Mouse (Mus musculus) lung, adult 2 months (tissue): Measurements from ENCODE around the gene Ermn. TPM values are rescaled to one million over a fixed set of nuclear protein-coding genes. Genes with fewer than 3 reads are reported as not detected.

Experiments used
- DNase-seq: peaks from one replicate; pipeline ENCODE4 v3.0.0; 2022
- H3K4me1 ChIP-seq: fragments of 200-500 bp; 2 replicates; pipeline ENCODE4 v1.6.1; 2011; ENCODE audit warnings: low read length; ENCODE audit not compliant: control insufficient read depth, insufficient read depth
- H3K4me3 ChIP-seq: fragments of 200-500 bp; replicated peaks from 2 replicates; pipeline ENCODE3; 2011; ENCODE audit warnings: low read depth, mild to moderate bottlenecking, control low read depth, low read length; ENCODE audit errors: extremely low read depth
- CTCF ChIP-seq: fragments of 200-500 bp; IDR thresholded peaks from 2 replicates; pipeline ENCODE4 v1.5.1; 2011; ENCODE audit warnings: mild to moderate bottlenecking, low read length, control low read depth; ENCODE audit not compliant: insufficient read depth
- POLR2A ChIP-seq: fragments of 200-500 bp; IDR thresholded peaks from 2 replicates; pipeline ENCODE4 v1.6.1; 2011; ENCODE audit warnings: low read depth, mild to moderate bottlenecking, control low read depth, low read length, borderline replicate concordance; ENCODE audit errors: extremely low read depth
- WGBS: fragments of 180-500 bp; shearing (Covaris S2); methylation state at CpG from one replicate; pipeline ENCODE4 v1.1.7; 2018; 5-methylcytosine and 5-hydroxymethylcytosine counted together
- polyA plus RNA-seq: library from polyadenylated mRNA; depleted of rRNA; stranded (reverse); fragments of >200 nt; gene quantifications from 2 replicates; pipeline ENCODE4 v1.2.3, GENCODE M21; 2012; rRNA removed

Ermn gene
- polyA plus RNA-seq, 1 experiment = not detected

DNA sequence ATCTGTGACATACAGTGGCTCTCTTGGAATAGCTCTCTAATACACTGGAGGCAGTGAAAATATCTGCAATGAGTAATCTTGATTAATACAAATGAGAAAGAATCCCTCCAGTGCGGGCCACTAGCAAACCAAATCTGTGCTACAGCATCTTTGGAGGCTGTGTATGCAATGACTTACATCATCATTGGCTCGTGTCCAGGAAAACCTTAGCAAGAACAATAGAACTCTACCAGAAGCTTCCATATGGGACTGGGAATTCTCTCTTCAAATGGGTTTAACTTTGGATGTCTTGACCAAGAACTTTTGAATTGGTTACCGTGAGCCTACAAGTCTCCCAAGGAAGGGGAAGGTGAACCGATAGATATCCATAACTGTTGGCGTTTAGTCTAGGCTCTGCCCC is 25.9 kb downstream of the Ermn start:
- WGBS = 68% methylated on average over 5 of the region's 5 CpGs
- DNase-seq = no peak
- no peak for TF ChIP-seq POLR2A
- TF ChIP-seq CTCF = no peak

DNA sequence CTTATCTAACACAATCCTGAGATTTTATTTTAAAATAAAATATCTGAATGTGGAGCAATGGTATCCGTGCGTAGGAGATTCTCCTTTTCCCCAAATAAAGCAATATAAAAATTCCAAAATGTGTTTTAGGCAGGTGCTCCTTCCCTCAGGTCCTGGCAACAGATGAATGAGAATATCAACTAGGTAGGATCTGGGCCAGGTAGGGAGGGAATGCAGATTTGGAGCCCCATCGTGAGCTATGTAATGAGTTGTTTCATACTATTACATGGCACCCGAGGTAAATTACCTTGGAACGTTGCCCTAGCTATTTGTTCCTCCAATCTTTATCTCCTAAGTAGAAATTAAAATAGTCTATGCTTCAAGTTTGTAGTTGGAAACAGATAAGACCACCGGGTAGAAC is 29.1 kb downstream of the Ermn start:
- TF ChIP-seq POLR2A = no peak
- no peak for TF ChIP-seq CTCF

More for the DNA sequence above, 25.9 kb downstream of the Ermn start:
- Histone ChIP-seq H3K4me1 (no peaks in the 10 kb centered on the region), H3K4me3 (no peak overlapping the region)

DNA sequence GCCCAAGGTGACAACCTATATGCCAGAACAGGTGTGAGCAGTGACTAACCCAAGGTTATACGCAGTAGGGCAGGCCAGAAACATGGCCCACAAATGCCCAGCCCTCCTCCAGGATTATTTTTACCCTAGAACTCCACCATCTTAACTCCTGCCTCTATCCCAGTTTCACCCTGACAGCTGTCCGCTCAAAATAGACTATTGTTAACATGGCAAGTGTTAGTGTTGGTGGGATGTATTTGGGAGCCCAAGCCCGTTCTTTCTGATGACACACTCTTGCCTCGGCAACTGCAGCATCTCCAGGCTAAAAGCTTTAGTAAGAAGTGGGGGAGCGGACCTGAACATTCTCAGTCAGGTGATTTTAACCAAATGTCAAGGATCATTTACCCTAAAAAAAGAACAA is 45.6 kb downstream of the Ermn start:
- DNase-seq = no peak
- no peak for TF ChIP-seq POLR2A
- no peak for TF ChIP-seq CTCF
- WGBS = 82% methylated on average over 5 of the region's 5 CpGs
- no peaks in the 10 kb centered on the region for H3K4me1 ChIP-seq
- H3K4me3 ChIP-seq = no peak overlapping the region

More for the DNA sequence above, 29.1 kb downstream of the Ermn start:
- Histone ChIP-seq H3K4me3 (no peak overlapping the region), H3K4me1 (no peaks in the 10 kb centered on the region)
- DNase-seq = no peak
- WGBS = 77% methylated on average over 6 of the region's 6 CpGs

DNA sequence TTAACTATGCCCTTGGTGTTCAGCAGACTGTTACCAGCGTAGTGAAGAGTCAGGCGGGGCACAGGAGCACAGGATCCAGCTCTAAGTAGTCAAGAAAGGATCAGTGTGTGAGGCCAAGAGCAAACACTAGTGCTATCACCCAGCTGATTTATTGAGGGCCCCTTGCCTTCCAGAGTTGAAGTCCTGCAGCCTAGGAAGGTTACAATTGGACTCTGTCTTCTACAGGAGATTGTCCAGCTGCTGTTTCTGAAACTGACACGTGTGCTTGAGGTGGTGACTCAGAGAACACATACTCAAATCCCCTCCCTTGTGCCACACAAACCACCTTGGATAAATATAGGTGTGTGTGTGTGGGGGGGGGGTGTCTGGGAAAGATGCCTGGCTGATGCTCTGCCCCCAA is 51.2 kb downstream of the Ermn start:
- 57% methylated on average over 3 of the region's 3 CpGs for WGBS
- Histone ChIP-seq H3K4me3 (no peak overlapping the region), H3K4me1 (no peaks in the 10 kb centered on the region)
- no peak for TF ChIP-seq POLR2A
- TF ChIP-seq CTCF = no peak
- DNase-seq = no peak

DNA sequence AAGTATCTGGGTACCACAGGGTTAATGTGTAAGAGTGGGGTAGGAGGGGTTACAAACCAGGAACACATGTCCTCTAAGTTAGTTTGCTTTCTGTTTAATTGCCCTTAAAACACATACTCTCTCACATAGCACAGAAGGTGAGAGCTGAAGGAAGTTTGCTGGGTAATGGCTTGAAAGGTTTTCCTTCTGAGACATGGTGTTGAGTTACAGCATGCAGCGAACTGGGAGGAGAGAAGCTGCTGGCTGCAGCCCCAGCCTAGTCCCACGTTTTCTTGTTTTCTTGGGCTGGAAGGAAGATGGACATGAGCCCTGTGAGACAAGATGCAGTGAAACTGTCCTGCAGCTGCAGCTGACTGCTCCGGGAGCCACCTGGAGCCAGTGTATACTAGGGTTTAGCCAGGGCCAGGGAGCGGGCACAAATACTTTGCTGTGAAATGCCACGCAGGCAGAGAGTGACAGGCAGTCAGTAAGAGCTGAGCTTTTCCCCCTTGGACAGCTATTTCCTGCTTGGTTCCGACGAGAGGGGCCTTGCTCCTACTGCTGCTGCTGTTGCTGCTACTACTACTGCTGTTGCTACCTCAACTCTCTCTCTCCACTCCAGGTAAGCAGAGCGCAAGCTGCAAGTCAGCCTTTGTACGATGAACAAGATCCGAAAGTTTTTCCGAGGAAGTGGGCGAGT is 54.8 kb downstream of the Ermn start, which contains the start of gene Galnt5:
Gene Galnt5 (plus strand): TSS at position 133 of the 679 bp plus-strand sequence.
- H3K4me3 ChIP-seq = no peak within 1 kb of the TSS

More for the DNA sequence above, 54.8 kb downstream of the Ermn start, which contains the start of gene Galnt5:
- WGBS = 23% methylated on average over 12 of the region's 12 CpGs
- no peaks in the 10 kb centered on the region for H3K4me1 ChIP-seq
- TF ChIP-seq POLR2A (no peak), CTCF (no peak)
- DNase-seq = peak; percentile 15

Other genes with a start within 250 kb of the Ermn start
- 0.20 and 0.47 TPM in 2 replicates for gene Galnt5, start 55.0 kb downstream of the Ermn start, polyA plus RNA-seq
- gene Cytip, start 142.7 kb upstream of the Ermn start, polyA plus RNA-seq = 65.8 and 71.2 TPM in 2 replicates